Mouse (Mus musculus) thymus, adult 2 months (tissue): ENCODE measurements around the gene B3galt4. TPM values are rescaled to one million over a fixed set of nuclear protein-coding genes. Genes with fewer than 3 reads are reported as not detected.
A peak's percentile ranks its signal among the peaks of the same experiment; 100 is the strongest.

Source experiments
- DNase-seq: peaks from one replicate; pipeline ENCODE4 v3.0.0; 2021
- H3K27ac ChIP-seq: fragments of 200-500 bp; 2 replicates; pipeline ENCODE4 v1.5.1; 2012; ENCODE audit warnings: low read length, control low read depth; ENCODE audit not compliant: control insufficient read depth, insufficient read depth
- H3K27me3 ChIP-seq: fragments of 200-500 bp; 2 replicates; pipeline ENCODE4 v1.6.1; 2012; ENCODE audit warnings: mild to moderate bottlenecking, low read length, moderate library complexity, mixed read lengths; ENCODE audit not compliant: control insufficient read depth, insufficient read depth
- H3K36me3 ChIP-seq: fragments of 200-500 bp; 2 replicates; pipeline ENCODE4 v1.6.1; 2012; ENCODE audit warnings: mild to moderate bottlenecking, low read length, moderate library complexity; ENCODE audit not compliant: control insufficient read depth, insufficient read depth
- H3K4me1 ChIP-seq: fragments of 200-500 bp; replicated peaks from 2 replicates; pipeline ENCODE4 v1.6.1; 2012; ENCODE audit warnings: low read length; ENCODE audit not compliant: control insufficient read depth, insufficient read depth
- H3K4me3 ChIP-seq: fragments of 200-500 bp; 2 replicates; pipeline ENCODE4 v1.5.1; 2012; ENCODE audit warnings: mild to moderate bottlenecking, low read length, control low read depth, moderate library complexity; ENCODE audit not compliant: control insufficient read depth, insufficient read depth
- CTCF ChIP-seq: fragments of 200-500 bp; IDR thresholded peaks from 2 replicates; pipeline ENCODE4 v1.5.1; 2012; ENCODE audit warnings: mild to moderate bottlenecking, control low read depth, low read length, moderate library complexity, borderline replicate concordance; ENCODE audit not compliant: control insufficient read depth, poor library complexity, insufficient read depth; ENCODE audit errors: extremely low read depth
- POLR2A ChIP-seq: fragments of 200-500 bp; IDR thresholded peaks from 2 replicates; pipeline ENCODE4 v1.6.1; 2012; ENCODE audit warnings: mild to moderate bottlenecking, low read length, control low read depth, moderate library complexity; ENCODE audit not compliant: control insufficient read depth, poor library complexity, insufficient read depth; ENCODE audit errors: extremely low read depth
- WGBS: fragments of 180-500 bp; shearing (Covaris S2); methylation state at CpG from one replicate; pipeline ENCODE4 v1.1.7; 2018; 5-methylcytosine and 5-hydroxymethylcytosine counted together
- polyA plus RNA-seq: library from polyadenylated mRNA; depleted of rRNA; stranded (reverse); fragments of >200 nt; gene quantifications from 2 replicates; pipeline ENCODE4 v1.2.3, GENCODE M21; 2012

Gene B3galt4
- polyA plus RNA-seq, 1 experiment = 25.8 TPM

- 77% methylated on average over 7 of the region's 7 CpGs for WGBS
- DNase-seq = no peak
Measured at GRCm38 (mm10) chr17:33921361-33921760, 29.9 kb downstream of the B3galt4 start.

GRCm38 (mm10) chr17:33920282-33921097 lies 30.8 kb downstream of the B3galt4 start:
- Histone ChIP-seq H3K4me3 (peak overlapping the region; percentile 92), H3K4me1 (peaks cover 13% of the 10 kb centered on the region), H3K27me3 (no peaks in the 10 kb centered on the region), H3K27ac (peak overlapping the region; percentile 75), H3K36me3 (no peaks in the 10 kb centered on the region)
- peak; percentile 90 for DNase-seq
- WGBS = under 1% methylated on average over 36 of the region's 36 CpGs
- no peak for TF ChIP-seq POLR2A
- TF ChIP-seq CTCF = peak; percentile 93

More at GRCm38 (mm10) chr17:33921361-33921760, 29.9 kb downstream of the B3galt4 start:
- TF ChIP-seq CTCF = no peak
- TF ChIP-seq POLR2A = no peak
- Histone ChIP-seq H3K4me1 (peaks cover 13% of the 10 kb centered on the region), H3K4me3 (no peak overlapping the region), H3K27ac (no peak overlapping the region), H3K36me3 (no peaks in the 10 kb centered on the region), H3K27me3 (no peaks in the 10 kb centered on the region)

- WGBS = under 1% methylated on average over 52 of the region's 52 CpGs
- TF ChIP-seq CTCF = no peak
- TF ChIP-seq POLR2A = no peak
Measured at GRCm38 (mm10) chr17:33919351-33920281, 31.7 kb downstream of the B3galt4 start.

DNA sequence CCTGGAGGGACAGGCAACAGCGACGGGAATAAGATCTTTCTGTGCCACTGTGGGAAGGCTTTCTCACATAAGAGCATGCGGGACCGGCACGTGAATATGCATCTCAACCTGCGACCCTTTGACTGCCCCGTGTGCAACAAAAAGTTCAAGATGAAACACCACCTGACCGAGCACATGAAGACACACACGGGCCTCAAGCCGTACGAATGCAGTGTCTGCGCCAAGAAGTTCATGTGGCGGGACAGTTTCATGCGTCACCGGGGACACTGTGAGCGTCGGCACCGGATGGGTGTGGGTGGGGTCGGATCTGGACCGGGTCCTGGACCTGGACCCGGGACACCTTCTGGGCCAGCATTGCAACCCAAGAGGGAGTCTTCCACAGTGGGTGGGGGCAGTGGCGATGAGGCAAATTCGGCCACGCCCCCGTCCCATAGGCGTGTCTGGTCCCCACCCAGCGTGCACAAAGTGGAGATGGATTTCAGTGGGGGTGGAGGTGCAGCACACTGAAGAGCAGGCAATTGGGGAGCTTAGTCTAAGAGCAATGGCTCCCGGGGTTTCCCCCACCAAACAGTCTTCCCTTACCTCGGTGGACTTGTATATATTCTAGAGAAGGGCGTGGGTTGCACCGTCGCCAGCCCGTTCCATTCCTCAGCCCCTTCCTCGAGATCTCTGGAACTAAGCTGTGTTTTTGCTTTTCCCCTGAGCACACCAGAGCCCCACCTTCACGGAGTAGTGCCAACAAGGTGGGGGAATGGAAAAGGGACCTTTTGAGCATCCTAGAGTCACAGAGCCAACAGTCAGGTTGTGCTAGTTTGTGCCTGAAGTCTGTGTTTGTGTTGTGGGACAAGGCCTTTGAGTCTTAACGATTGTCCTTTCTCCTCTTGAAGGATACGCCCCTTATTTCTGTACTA lies 32.7 kb downstream of the B3galt4 start:
- DNase-seq = no peak
- peak overlapping the region; percentile 19 for H3K27ac ChIP-seq
- no peaks in the 10 kb centered on the region for H3K27me3 ChIP-seq
- TF ChIP-seq CTCF (no peak), POLR2A (no peak)
- H3K4me1 ChIP-seq = peaks cover 18% of the 10 kb centered on the region
- peaks cover 5% of the 10 kb centered on the region; the same call in 1 of the 2 replicates for H3K36me3 ChIP-seq
- peak overlapping the region; percentile 92; the same call in 1 of the 2 replicates for H3K4me3 ChIP-seq
- WGBS = 83% methylated on average over 37 of the region's 37 CpGs

More at GRCm38 (mm10) chr17:33919351-33920281, 31.7 kb downstream of the B3galt4 start:
- peak overlapping the region; percentile 75 for H3K27ac ChIP-seq
- peak overlapping the region; percentile 92 for H3K4me3 ChIP-seq
- no peaks in the 10 kb centered on the region for H3K27me3 ChIP-seq
- no peaks in the 10 kb centered on the region; the same call in 1 of the 2 replicates for H3K36me3 ChIP-seq
- DNase-seq = peak; percentile 74
- peaks cover 18% of the 10 kb centered on the region for H3K4me1 ChIP-seq

DNA sequence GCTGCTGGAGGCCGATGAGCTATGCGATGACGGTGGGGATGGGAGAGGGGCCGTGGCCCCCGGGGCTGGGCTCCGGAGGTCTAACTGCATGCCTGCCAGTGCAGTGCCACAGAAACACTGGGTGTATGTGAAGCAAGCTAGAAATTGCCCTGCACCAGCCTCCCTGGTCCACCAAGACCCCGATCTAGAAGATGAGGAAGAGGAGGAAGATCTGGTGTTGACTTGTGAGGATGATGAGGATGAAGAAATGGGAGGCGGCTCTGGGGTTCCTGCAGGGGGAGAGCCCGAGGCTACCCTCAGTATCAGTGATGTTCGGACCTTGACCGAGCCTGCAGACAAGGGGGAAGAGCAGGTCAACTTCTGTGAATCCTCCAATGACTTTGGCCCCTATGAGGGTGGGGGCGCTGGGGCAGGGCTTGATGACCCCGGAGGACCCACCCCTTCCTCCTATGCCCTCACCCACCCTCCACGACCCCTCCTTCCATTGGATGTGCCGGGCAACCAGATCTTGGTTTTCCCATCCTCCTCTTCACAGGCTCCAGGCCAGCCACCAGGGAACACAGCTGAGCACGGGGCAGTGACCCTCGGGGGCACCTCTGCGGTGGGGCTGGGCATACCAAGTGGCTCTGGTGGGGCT lies 33.5 kb downstream of the B3galt4 start:
- Histone ChIP-seq H3K36me3 (peaks cover 9% of the 10 kb centered on the region; the same call in 1 of the 2 replicates), H3K4me1 (peaks cover 18% of the 10 kb centered on the region), H3K27me3 (no peaks in the 10 kb centered on the region), H3K27ac (no peak overlapping the region), H3K4me3 (no peak overlapping the region)
- no peak for DNase-seq
- 95% methylated on average over 18 of the region's 18 CpGs for WGBS
- TF ChIP-seq POLR2A (no peak), CTCF (no peak)
